Mouse (Mus musculus): ENCODE results near the gene Arl6ip5.
"Not testable (repeated sequence)": the region's sequence is repeated elsewhere in the genome, so short reads cannot be mapped to it uniquely, and the experiment has no call there.

Gene Arl6ip5

GRCm38 (mm10) chr6:97223566-97223965 is 13.1 kb downstream of the Arl6ip5 start:
- DNase-seq (ENCODE audit: low read depth, low spot score) = no peak

GRCm38 (mm10) chr6:97224505-97224904 is 14.0 kb downstream of the Arl6ip5 start:
- DNase-seq (ENCODE audit: low read depth, low spot score) = no peak

- DNase-seq (ENCODE audit: low read depth, low spot score) = no peak
Measured at GRCm38 (mm10) chr6:97226083-97226491, 15.6 kb downstream of the Arl6ip5 start.

GRCm38 (mm10) chr6:97227067-97227847 is 16.8 kb downstream of the Arl6ip5 start:
- DNase-seq (ENCODE audit: low read depth, low spot score) = no peak

- DNase-seq (ENCODE audit: low read depth, low spot score) = no peak
Measured at GRCm38 (mm10) chr6:97234911-97235668, 24.6 kb downstream of the Arl6ip5 start.

GRCm38 (mm10) chr6:97236088-97236487 is 25.6 kb downstream of the Arl6ip5 start:
- no peak for DNase-seq (ENCODE audit: low read depth, low spot score)

GRCm38 (mm10) chr6:97239360-97239759 is 28.9 kb downstream of the Arl6ip5 start:
- no peak for DNase-seq (ENCODE audit: low read depth, low spot score)

- DNase-seq (ENCODE audit: low read depth, low spot score) = no peak
Measured at GRCm38 (mm10) chr6:97240092-97240491, 29.6 kb downstream of the Arl6ip5 start.

- DNase-seq (ENCODE audit: low read depth, low spot score) = no peak
Measured at GRCm38 (mm10) chr6:97242522-97242921, 32.0 kb downstream of the Arl6ip5 start.

GRCm38 (mm10) chr6:97245200-97245599 is 34.7 kb downstream of the Arl6ip5 start:
- DNase-seq (ENCODE audit: low read depth, low spot score) = no peak

GRCm38 (mm10) chr6:97250966-97251365 is 40.5 kb downstream of the Arl6ip5 start:
- peak; percentile 62 for DNase-seq (ENCODE audit: low read depth, low spot score)

GRCm38 (mm10) chr6:97252086-97252485 is 41.6 kb downstream of the Arl6ip5 start:
- no peak for DNase-seq (ENCODE audit: low read depth, low spot score)

- no peak for DNase-seq (ENCODE audit: low read depth, low spot score)
Measured at GRCm38 (mm10) chr6:97252711-97253221, 42.3 kb downstream of the Arl6ip5 start, which contains the start of gene Lmod3. Gene Lmod3, minus strand, starts transcription at chr6:97252759.

GRCm38 (mm10) chr6:97258489-97258888 is 48.0 kb downstream of the Arl6ip5 start:
- DNase-seq (ENCODE audit: low read depth, low spot score) = no peak

GRCm38 (mm10) chr6:97259926-97260325 is 49.4 kb downstream of the Arl6ip5 start:
- DNase-seq (ENCODE audit: low read depth, low spot score) = not testable (repeated sequence)

GRCm38 (mm10) chr6:97262229-97262628 is 51.7 kb downstream of the Arl6ip5 start:
- DNase-seq (ENCODE audit: low read depth, low spot score) = no peak

- DNase-seq (ENCODE audit: low read depth, low spot score) = peak; percentile 40
Measured at GRCm38 (mm10) chr6:97263750-97264149, 53.3 kb downstream of the Arl6ip5 start.

- no peak for DNase-seq (ENCODE audit: low read depth, low spot score)
Measured at GRCm38 (mm10) chr6:97265240-97265639, 54.8 kb downstream of the Arl6ip5 start.

- no peak for DNase-seq (ENCODE audit: low read depth, low spot score)
Measured at GRCm38 (mm10) chr6:97265705-97266104, 55.2 kb downstream of the Arl6ip5 start.

- DNase-seq (ENCODE audit: low read depth, low spot score) = no peak
Measured at GRCm38 (mm10) chr6:97266661-97267060, 56.2 kb downstream of the Arl6ip5 start.

- DNase-seq (ENCODE audit: low read depth, low spot score) = no peak
Measured at GRCm38 (mm10) chr6:97267132-97267531, 56.6 kb downstream of the Arl6ip5 start.

GRCm38 (mm10) chr6:97269596-97269995 is 59.1 kb downstream of the Arl6ip5 start:
- no peak for DNase-seq (ENCODE audit: low read depth, low spot score)

- no peak for DNase-seq (ENCODE audit: low read depth, low spot score)
Measured at GRCm38 (mm10) chr6:97272349-97272748, 61.9 kb downstream of the Arl6ip5 start.
